Mouse (Mus musculus): Measurements from ENCODE around the gene Elmo1. TPM values are rescaled to one million over a fixed set of nuclear protein-coding genes. Genes with fewer than 3 reads are reported as not detected.

Gene Elmo1
- total RNA-seq, 4 experiments from 2014 or later, result 33.4 to 40.0 (median 36.3) TPM

- no peak for DNase-seq (ENCODE audit: low spot score in 2 of 2)
Measured at GRCm38 (mm10) chr13:20512317-20513240, 422.2 kb downstream of the Elmo1 start.

DNA sequence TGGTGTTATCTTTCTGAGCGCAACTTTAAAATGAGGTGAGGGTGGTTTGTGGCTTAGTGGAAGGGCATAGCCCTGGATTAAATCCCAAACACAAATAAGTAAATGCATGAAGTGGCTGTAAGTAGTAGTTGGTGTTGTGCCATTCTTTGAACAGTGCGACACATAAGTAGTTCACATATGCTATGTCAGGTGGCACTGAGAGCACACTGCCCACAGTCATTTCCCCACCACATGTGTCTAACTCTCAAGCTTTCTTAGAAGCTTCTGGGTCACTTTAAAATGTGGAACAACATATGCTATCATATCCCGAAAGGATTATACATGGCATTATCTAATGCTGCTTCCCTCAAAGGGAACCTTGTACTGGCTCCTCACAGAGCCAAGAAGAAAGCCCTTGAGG lies 424.3 kb downstream of the Elmo1 start:
- DNase-seq (ENCODE audit: low spot score in 2 of 2), result no peak

- DNase-seq (ENCODE audit: low spot score in 2 of 2), result no peak
Measured at GRCm38 (mm10) chr13:20516096-20516495, 425.7 kb downstream of the Elmo1 start.

DNA sequence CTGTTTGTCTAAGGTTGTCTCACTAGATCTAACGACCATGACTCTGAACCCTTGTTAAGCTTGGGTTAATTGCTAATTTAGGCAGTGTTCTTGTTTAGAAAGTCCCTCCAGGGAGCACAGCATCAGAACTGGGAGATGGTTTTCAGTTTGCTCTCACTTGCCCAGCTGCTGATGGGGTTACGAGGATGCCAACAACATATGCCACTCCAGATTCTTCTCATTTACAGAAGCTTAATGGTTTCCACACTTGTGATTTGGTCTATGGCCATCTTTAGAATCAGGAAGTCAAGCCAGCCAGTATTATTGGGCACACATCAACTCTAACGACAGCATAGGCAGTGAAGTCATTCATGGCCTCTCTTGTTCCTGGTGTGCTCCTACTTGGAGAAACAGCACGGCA lies 427.3 kb downstream of the Elmo1 start:
- DNase-seq (ENCODE audit: low spot score in 2 of 2), result no peak

- no peak for DNase-seq (ENCODE audit: low spot score in 2 of 2)
Measured at GRCm38 (mm10) chr13:20521492-20521891, 431.1 kb downstream of the Elmo1 start.

DNA sequence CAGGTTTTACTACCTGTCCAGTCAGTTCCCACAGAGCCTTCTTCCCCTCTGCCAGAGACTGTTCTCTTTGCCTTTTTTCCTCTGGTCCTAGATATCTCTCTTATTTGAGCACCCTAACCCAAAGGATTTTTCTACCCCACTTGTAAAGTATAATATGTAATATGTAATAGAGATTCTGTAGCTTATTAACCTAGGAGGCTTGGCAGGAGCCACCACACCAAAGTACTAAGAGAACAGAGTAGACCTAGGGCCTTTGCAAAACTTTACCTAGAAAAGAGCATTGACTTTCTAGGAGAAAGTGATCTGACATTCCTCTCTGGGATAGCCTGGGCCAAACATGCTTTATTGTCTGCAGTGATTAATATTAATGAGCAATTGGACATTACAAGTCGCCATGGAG lies 433.3 kb downstream of the Elmo1 start:
- no peak for DNase-seq (ENCODE audit: low spot score in 2 of 2)

DNA sequence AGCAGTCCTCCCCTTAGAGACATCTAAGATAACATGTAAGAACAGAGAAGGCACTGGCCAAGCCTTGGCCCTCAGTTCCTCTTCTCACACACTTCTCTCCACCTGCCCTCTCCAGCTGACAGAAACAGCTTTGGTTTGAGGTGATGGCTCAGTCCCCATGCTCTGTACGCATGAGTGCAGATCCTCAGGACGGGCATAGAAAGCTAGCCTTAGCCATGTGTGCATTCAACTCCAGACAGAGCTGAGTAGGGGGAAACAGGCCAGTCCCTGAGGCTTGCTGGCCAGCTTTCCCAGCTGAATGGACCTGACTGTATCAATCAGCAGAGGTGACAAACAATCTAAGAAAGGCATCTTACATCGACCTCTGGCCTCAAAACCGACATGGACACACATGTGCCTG lies 435.4 kb downstream of the Elmo1 start:
- no peak for DNase-seq (ENCODE audit: low spot score in 2 of 2)

GRCm38 (mm10) chr13:20537053-20537452 lies 446.7 kb downstream of the Elmo1 start:
- no peak for DNase-seq (ENCODE audit: low spot score in 2 of 2)

- DNase-seq (ENCODE audit: low spot score in 2 of 2), result no peak
Measured at GRCm38 (mm10) chr13:20537487-20537886, 447.1 kb downstream of the Elmo1 start.

DNA sequence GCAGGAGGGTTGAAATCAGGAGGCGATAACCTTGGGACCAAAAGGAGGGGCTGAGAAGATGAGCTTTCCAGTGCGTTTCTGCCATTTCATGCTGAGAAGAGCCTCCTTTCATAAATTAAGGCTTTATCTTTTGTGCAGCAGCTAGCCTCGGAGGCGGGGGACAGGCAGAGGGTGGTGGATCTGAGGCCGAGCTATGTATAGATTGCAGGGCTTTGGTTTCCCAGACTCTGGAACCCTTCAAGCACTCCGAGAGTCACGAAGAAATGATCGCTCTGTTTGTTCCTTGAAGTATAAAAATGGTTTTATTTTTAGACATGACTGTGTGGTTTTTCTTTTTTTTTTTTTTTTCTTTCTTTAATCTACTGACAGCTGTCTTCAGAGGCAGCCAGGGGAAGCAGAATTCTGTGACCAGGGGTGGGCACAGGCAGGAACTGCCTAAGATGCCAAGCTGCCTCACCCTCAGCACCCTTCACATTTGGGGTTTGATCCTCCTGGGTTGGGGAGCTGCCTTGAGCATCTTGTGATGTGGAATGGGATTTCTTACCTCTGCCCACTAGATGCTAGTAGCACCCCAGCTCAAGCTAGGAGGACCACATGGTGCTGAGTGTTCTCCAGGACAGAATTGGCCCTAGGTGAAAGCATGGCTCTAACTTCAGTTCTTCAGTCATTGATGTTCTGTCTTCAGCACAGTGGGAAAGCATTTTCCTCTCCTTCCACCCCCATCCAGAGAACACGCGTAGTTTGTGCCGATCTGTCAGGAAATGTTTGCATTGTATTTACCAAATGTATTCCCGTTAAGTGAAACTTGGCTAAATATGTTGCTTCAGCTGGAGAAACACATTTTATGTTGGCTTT lies 448.0 kb downstream of the Elmo1 start:
- DNase-seq (ENCODE audit: low spot score in 2 of 2), result no peak

- no peak for DNase-seq (ENCODE audit: low spot score in 2 of 2)
Measured at GRCm38 (mm10) chr13:20539631-20540030, 449.2 kb downstream of the Elmo1 start.

- DNase-seq (ENCODE audit: low spot score in 2 of 2), result no peak
Measured at GRCm38 (mm10) chr13:20546568-20547204, 456.3 kb downstream of the Elmo1 start.

- no peak for DNase-seq (ENCODE audit: low spot score in 2 of 2)
Measured at GRCm38 (mm10) chr13:20549983-20550382, 459.6 kb downstream of the Elmo1 start.

GRCm38 (mm10) chr13:20551559-20551958 lies 461.2 kb downstream of the Elmo1 start:
- DNase-seq (ENCODE audit: low spot score in 2 of 2), result no peak

- DNase-seq (ENCODE audit: low spot score in 2 of 2), result no peak
Measured at GRCm38 (mm10) chr13:20555853-20556452, 465.6 kb downstream of the Elmo1 start.

GRCm38 (mm10) chr13:20556739-20557138 lies 466.3 kb downstream of the Elmo1 start:
- DNase-seq (ENCODE audit: low spot score in 2 of 2), result no peak

DNA sequence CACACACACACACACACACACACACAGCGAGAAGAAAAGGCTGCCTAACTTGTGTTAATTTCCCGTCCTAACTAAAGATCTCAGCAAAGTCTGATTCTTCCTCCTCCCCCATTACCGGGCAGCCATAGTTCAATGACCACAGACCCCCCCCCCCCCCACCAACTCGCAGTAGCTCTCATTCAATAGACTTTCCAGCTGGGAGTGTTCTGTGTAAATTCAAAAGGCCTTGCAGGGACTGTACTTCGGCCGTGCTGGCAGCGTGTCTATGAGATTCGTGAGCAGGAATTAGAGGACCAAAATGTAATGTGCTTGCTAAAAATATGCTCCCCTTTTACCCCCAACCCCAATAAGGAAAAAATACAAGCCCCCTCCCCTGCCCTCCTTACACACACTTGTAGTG lies 466.8 kb downstream of the Elmo1 start:
- DNase-seq (ENCODE audit: low spot score in 2 of 2), result no peak

GRCm38 (mm10) chr13:20558376-20558775 lies 468.0 kb downstream of the Elmo1 start:
- no peak for DNase-seq (ENCODE audit: low spot score in 2 of 2)

DNA sequence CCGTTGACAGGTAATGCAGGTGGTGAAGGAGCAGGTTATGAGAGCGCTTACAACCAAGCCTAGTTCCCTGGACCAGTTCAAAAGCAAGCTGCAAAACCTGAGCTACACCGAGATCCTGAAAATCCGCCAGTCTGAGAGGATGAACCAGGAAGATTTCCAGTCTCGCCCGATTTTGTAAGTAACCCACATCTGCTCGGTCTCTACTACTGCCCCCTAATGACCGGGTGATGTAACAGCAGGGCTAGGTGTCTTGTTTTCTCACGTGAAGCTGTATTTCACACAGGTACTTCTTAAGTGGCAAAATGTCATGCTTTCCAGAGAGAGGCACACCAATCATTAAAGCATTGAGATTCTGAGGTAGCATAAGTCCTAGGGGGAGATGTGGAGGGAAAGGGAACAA lies 474.0 kb downstream of the Elmo1 start:
- DNase-seq (ENCODE audit: low spot score in 2 of 2), result no peak

- no peak for DNase-seq (ENCODE audit: low spot score in 2 of 2)
Measured at GRCm38 (mm10) chr13:20575186-20575585, 484.8 kb downstream of the Elmo1 start.

GRCm38 (mm10) chr13:20585868-20586267 lies 495.5 kb downstream of the Elmo1 start:
- no peak for DNase-seq (ENCODE audit: low spot score in 2 of 2)
